Mouse (Mus musculus): ENCODE measurements at regions not wholly inside any gene's neighbourhood (a gene's known extent, or its start where the extent isn't known, plus 50 kb on each side); places are given as distances from the start of the nearest gene placed in this dataset.

DNA sequence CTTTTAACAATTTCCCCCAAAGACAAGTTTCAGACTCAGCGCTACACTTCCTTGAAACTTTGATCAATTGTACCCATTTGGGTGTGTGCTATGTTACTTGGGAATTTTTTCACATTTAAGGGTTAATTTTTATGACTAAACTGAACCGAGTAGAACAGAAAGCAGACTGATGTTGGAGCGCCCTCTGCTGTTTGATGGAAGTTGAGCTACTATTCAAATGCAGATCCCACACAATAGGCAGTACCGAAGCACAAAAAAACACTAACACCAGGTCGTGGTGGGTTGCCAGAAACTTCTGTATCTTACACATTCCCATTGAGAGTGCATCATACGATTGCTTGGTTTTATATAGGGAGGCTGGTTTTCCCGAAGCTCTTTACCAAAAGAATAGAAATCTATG is 118.6 kb upstream of the Gnaz start:
- Histone ChIP-seq H3K4me1 (ENCODE audit: control insufficient read depth, insufficient read depth, low read length) (no peaks in the 10 kb centered on the region), H3K27ac (ENCODE audit: insufficient read depth, low read depth, low read length) (no peak overlapping the region), H3K27me3 (replicated peaks; ENCODE audit: control insufficient read depth, insufficient read depth, low read length) (no peaks in the 10 kb centered on the region), H3K36me3 (ENCODE audit: control insufficient read depth, insufficient read depth, low read length) (no peaks in the 10 kb centered on the region), H3K4me3 (ENCODE audit: insufficient read depth, low read depth, low read length) (no peak overlapping the region)
- 12% methylated on average over 7 of the region's 7 CpGs for WGBS
- peak; percentile 64 for DNase-seq
- no peak for TF ChIP-seq POLR2A (IDR thresholded peaks at IDR 0.05; ENCODE audit: low read depth, low read length)
- TF ChIP-seq CTCF (conservative IDR thresholded peaks at IDR 0.05; ENCODE audit: insufficient read depth, insufficient read length, low read depth, low read length): peak; percentile 41

DNA sequence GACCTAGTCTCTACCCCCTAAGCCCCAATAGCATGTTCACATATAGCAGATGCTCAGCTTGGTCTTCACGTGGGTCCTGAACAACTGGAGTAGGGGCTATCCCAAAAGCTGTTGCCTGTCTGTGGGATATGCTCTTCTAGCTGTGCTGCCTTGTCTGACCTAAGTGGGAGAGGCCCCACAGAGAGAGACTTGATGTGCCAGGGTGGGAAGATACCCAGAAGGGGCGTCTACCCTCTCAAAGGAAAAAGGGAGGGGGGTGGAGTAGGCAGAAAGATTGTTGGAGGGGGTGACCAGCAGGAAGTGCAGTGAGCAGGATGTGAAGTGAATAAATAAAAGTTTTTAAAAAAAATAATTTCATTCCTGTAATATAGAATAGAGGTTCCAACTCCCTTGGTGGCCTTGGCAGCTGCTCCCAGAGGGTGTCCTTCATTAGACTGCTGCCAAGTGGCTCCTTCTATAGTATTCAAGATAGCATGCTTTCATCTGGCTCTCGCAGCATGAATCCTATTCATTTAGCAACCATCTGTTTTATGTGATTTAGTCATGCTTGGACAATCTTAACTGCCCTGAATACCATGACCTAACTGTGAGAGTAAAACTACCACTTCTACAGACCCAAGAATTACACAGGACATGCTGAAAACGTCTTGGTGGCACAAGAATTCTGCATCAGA is 111.8 kb upstream of the Gnaz start:
- Histone ChIP-seq H3K27me3 (replicated peaks; ENCODE audit: control insufficient read depth, insufficient read depth, low read length) (no peaks in the 10 kb centered on the region), H3K4me3 (ENCODE audit: insufficient read depth, low read depth, low read length) (no peak overlapping the region), H3K27ac (ENCODE audit: insufficient read depth, low read depth, low read length) (no peak overlapping the region), H3K36me3 (ENCODE audit: control insufficient read depth, insufficient read depth, low read length) (no peaks in the 10 kb centered on the region), H3K4me1 (ENCODE audit: control insufficient read depth, insufficient read depth, low read length) (no peaks in the 10 kb centered on the region)
- no peak for DNase-seq
- no peak for TF ChIP-seq POLR2A (IDR thresholded peaks at IDR 0.05; ENCODE audit: low read depth, low read length)
- no peak for TF ChIP-seq CTCF (conservative IDR thresholded peaks at IDR 0.05; ENCODE audit: insufficient read depth, insufficient read length, low read depth, low read length)
- WGBS: 42% methylated on average over 4 of the region's 4 CpGs
